Mouse (Mus musculus) CD4-positive, CD25-positive, alpha-beta regulatory T cell, adult 2 months (primary cell): Measurements from ENCODE around the gene Zcchc14.
"Not testable (repeated sequence)": the region's sequence is repeated elsewhere in the genome, so short reads cannot be mapped to it uniquely, and the experiment has no call there.

Experiments used
- DNase-seq: peaks from one replicate; pipeline ENCODE4 v3.0.0-alpha.2; 2012; ENCODE audit warnings: low read depth, low spot score

The Zcchc14 gene

DNA sequence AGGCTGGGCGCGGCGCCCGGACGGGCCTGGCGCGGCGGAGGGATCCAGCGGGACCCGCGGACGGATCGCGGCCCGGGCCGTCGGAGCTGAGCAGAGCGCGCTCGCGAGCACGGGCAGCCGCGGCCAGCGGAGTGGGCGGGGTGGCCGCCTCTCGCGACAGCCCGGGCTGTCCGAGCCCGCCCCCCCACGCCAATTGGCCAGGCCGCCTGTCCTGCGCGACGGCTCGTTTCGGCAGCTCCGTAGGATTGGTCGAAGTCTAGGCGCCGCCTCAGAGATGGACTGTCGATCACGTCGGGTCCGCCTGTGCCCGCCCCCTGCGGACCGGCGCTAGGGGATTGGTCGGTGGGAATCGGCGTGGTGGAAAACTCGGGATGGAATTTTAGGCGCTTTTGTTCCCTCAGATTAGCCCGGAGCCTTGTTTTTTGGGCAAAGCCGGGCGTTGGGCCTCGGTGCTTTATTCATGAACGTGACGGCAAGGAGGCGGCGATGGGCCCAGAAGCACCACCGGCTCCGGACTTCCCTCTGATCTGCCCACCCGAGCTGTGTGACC lies at the start of gene Zcchc14:
Gene Zcchc14 (minus strand): TSS at position 128 of the 550 bp plus-strand sequence.
- DNase-seq = peak; percentile 18

DNA sequence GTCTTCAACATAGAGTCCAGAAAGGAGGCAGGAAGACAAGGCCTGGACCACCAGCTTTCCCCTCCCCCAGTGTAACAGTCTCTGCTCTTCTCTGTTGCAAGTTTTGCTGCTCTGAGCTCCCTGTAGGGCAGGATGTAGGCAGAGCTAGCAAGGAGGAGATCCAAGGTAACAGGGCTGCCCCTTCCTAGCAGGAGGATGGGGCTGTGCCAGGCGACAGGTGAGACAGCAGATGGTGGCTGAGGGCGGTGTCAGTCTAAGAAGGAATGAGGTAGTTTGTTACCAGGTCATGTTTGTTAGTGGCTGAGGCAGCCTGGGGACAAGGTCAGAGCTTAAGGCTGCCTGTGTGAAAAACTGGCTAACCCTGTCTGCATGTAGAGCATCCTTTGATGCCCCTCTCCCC lies 47.2 kb upstream of the Zcchc14 start:
- DNase-seq = no peak

DNA sequence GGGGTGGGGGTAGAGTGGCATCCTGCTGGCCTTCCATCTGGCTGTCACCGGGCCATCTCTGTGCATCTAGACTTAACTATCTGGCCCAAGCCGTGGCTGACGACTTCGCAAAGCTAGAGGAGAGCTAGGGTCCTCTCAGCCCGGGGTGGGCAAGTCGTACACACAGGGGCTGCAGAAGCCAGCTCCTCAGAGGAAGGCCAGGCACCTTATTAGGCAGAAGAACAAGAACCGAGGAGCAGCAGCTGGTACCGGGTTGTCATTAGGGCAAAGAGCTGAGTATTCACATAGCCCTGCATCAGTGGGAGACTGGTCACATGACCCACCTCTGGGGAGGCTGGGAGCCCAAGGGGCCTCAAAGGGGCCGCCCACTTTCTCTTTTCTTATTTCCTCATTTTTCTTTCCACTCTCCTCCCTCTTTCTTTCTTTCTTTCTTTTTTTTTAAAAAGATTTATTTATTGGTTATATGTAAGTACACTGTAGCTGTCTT lies 46.0 kb upstream of the Zcchc14 start:
- DNase-seq = no peak

DNA sequence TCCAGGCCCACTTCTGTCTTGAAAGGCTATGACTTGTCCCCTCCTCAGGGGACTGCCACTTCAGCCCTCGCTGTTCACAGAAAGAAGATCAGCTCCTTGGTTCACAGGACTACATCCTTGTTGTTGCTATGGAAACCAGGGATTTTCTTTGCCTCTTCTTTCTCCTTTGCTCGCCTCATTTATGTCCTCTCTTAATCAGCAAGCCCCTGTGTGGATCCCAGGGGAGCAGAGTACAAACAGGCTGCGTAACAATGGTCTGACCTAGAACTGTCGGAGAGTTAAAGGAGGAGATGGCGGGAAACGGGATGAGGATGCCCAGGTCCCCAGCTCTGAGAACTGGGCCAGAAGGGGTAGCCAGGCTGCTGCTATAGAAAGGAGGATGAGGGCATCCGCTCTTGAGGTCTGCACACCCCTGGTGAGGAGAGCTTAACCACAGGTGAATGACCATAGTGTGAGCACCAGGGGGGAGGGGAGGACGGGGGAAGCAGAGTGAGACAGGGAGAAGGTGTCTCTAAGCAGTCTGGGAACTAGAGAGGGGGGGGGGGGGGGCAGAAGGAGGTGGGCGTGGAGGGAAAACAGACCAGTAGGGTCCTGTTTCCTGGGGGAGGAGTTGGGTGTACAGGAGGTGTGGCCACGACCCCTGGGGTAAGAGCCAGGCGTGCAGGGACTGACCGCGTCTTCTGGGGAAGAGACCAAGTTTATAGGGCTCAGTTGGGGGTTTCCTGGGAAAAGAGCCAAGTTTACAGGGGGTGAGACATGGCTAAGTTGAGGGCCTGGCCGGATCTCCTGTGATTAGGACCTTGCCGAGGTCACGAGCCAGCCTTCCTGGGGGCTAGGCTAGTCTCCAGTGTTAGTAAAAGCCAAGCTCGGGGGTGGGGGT lies 45.3 kb upstream of the Zcchc14 start:
- no peak for DNase-seq

DNA sequence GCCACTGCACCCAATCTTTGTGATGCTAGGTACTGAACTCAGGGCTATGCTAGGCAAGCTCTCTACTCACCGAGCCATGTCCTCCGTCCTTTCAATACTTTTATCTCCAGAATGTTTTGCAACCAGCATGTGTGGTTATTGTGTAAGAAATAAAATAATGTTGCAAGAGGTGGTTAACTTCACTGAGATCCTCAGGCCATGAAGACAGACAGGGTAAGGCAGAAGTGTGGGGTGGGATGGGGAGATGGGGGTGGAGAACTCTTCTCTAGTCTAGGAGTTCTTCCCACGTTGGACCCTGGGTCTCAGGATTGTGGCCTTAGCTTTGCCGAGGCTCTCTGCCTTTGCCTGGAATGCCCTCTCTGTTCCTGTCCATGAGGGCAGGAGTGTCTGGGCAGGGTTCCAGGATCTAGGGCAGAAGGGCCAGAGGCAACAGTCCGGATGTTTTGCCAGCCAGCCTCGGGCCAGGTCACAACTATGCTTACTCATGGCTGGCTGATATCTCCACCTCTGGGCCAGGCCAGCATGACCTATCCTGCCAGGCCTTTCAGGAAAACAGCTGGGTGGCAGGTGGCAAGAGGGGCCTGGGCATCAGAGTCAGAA lies 43.0 kb upstream of the Zcchc14 start:
- no peak for DNase-seq

DNA sequence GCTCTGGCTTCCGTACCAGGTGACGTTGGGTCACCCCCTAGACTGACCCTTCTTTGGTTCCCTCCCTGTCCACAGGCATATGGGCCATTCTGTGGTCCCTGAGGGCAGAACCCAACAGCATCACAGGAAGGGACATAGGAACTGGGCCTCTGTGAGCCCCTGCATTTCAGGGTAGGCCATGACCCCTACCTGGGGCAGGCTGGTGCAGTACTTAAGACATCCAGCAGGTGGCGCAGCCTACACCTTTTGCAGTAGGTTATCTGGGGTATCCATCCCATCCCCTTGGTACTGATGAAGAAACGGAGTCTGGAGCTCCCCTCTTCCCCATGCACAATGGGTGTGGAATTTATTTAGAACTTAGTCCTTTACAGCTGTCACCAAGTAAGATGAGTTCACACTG lies 41.8 kb upstream of the Zcchc14 start:
- peak; percentile 70 for DNase-seq

DNA sequence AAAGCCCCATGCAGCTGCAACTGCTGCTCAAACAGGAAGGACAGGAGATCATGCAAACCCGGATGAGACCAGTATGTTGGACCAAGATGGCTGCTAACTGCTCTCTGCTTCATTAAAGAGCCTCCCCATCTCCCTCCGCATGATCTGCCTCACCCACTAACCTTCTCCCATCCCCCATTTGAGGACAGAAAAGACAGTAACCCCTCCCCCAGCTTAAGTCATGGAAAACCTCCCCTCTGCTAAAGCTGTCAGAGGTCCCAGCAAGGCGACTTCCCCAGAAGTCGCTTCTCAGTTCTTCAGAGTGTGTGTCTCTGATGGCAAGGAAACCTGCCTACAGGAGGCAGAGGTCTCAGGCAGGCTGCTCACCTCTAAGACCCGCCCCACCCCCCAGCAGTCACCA lies 35.8 kb upstream of the Zcchc14 start:
- DNase-seq = no peak

DNA sequence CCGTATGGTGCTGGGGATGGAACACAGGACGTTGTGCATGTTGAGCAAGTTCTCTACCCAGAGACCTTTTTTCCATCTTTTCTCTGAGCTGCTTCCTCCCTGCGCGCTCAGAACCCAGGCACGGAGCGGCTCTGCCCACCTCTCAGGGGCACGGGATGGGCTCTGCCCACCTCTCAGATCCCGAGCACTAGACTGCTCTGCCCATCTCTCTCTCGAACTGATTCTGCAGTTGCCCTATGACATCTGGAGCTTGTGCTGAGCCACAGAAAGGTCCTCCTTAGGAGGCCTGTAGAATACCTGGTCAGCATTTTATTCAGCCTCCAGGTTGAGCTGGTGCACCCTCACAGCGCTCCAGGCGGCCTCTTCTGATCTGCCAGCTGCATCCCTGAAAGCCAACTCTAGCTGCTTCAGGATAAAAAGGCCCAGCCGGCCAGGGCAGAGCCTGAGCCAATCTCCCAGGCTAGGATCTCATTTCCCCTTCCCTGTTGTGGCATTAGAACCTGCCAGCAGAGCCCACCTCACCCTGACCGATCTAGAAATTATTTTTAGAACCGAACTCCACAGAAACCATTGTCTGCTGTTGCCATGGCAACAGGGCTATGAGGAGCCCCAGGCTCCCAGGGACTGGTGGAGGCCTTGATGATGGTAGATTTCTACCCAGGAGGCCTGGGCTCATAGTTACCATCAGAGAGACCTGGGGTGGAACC lies 34.9 kb upstream of the Zcchc14 start:
- DNase-seq = no peak

DNA sequence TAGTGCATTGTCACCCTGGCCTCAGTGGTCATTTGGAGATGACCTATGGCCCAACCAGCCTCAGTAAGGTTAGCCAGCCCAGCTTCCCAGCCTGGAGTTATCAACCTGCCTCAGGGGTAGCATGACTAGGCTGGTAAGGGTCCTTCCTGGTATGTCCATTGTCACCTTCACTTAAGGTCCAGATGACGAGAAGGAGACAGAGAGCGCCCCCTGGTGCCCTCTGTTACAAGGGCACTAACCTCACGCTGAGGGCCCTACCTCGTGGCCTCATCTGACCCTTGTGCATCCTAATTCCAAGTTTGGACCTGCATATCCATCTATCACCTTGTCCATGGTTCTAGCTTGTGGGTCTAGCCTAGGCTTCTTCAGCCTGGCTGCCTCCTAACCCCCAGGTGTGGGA lies 32.7 kb upstream of the Zcchc14 start:
- peak; percentile 41 for DNase-seq

DNA sequence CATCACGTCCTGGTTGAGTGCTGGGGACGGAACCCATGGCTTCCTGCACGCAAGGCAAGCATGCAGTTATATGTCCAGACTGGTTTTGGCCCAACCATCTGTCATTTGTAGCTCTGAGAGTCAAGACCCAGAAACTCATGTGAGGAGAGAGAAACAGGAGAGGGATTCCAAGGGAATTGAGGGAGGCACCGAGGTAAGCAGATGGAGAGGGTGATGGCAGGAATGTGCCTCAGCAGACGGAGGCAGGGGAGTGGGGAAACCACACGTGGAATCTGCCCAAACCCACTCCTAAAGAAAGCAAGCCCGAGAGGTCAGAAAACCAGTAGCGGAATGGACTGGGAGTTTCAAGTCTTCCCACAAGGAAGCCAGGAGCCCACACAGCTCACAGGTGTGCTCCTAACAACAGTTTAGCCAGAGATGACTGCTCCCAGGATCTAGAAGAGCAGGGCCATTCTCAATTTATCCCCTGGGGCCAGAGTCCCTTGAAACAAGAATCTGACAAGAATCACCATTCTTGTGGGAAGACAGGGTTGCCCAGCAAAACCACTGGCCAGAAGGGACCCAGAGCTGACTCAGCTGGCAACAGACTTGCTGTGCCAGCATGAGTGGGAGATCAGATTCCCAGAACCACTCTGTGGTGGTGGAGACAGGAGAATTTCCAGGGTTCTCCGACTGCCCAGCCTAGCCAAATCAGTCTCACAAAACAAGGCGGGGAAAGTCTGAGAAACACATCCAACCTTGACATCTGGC lies 30.6 kb upstream of the Zcchc14 start:
- DNase-seq = no peak

DNA sequence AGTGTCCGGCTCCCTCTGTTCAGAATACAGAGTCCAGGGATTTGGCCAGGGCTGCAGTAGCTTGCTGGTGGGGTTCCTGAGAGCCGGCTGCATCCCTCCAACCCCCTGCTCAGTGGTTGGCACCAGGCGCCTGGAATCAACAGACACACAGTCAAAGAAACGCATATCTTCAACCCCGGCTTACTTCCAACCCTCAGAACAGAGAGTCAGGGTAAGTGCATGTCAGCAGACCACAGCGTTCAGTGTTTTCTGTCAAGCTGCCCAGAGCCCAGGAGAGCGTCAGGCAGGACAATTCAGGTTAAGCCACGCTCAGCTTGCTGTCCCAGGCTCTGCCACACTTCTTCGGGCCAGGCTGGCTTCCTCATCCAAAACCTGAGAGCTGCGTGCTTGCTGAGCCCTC lies 28.8 kb upstream of the Zcchc14 start:
- no peak for DNase-seq

DNA sequence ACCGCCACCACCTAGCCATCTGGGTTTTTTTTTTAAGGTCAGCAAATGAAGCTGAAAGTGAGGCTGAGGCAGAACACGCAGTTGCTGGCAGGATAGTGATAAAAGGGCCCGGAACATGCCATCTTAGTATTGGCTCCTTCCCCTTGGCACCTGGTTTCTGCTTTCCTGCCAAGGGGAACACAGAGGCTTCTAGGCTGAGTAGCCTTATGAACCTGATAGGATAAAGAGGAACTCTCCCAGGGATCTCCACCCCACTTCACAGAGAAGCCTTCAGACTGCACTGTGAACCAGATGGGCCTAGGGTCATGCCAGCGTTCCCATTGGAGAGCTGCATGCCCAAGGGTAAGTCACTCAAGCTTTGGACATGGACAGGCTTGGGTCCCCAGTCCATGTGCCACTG lies 28.2 kb upstream of the Zcchc14 start:
- DNase-seq = no peak

DNA sequence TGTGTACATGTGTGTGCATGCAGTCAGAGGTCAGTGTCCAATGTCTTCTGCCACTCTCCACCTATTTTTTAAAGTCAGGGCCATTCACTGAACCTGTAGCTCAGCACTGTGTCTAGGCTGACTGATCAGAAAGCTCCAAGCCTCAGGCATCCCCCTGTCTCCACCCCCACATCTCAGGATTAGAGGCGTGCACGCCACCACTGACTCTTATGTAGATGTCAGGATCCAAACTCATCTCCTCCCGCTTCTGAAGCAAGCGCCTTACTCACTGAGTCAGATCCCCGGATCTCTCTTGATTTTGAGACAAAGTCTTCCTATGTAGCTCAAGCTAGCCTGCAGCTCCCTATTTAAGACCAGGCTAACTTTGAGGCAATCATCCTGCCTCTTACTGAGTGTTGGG lies 26.0 kb upstream of the Zcchc14 start:
- no peak for DNase-seq

DNA sequence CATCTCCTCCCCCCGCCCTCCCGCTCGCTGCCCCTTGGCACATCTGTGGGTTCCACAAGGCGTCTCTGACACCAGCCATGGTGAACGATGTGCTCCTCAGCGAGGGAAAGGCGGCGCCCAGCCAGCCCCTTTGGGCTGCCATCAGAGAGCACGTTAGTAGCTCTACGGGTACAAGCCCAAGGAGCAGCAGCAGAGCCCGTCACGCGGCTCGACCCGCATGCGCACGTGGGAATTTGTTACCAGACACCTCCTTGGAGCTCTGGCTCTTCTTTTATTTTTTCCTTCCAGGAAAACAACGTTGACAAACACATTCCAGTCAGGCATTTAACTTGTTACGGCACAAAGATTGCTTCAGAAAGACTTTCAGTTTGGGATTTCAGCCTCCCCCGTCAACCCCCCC lies 23.0 kb upstream of the Zcchc14 start:
- DNase-seq = no peak

DNA sequence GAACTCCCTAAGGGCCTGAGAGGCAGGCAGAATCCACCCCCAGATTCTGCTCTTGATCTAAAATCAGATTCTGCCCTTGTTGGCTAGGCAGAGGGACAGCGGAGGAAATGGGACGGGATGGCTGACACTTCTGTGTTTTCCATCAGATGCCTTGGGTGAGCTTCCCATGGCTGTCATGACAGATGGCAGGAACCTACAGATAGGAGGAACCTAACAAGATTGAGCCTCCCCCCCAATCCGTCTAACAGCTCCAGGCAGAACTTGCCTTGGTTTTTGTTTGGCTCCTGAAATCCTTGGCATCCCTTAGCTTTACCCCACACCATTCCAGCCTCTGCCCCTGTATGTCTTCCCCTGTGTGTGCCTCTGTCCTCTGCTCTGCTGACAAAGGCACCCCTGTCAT lies 22.5 kb upstream of the Zcchc14 start:
- DNase-seq = no peak

DNA sequence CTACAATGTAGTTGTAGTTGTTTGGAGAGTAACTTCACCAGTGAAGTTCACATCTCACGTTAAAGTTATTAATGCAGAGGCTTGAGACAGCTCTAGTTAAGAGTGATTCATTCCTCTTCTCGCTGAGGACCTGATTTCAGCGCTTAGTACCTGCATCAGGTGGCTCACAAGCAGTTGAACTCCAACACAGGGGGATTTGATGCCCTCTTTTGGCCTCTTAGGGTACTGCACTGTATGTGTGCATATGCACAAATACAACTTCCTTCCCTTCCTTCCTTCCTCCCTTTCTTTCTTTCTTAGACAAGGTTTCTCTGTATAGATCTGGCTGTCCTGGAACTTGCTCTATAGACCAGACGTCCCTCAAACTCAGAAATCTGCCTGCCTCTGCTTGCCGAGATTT lies 21.8 kb upstream of the Zcchc14 start:
- no peak for DNase-seq

DNA sequence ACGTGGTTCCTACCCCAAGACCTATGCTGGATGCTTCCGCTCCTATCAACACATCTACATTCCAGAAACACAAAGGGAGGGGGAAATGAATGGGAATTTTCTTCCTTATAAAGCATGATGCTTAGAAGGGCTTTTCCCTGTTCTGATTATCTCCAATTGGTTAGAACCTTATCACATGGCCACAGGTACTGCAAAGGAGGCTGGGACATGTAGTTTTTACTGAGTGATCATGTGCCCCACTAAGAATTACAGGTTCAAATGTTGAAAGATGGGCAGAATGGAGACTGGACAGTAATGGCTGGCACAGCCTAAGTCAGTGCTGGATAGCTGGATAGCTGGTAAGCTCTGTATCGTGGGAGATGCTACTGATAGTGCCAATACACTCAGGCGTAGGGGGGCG lies 21.2 kb upstream of the Zcchc14 start:
- no peak for DNase-seq

DNA sequence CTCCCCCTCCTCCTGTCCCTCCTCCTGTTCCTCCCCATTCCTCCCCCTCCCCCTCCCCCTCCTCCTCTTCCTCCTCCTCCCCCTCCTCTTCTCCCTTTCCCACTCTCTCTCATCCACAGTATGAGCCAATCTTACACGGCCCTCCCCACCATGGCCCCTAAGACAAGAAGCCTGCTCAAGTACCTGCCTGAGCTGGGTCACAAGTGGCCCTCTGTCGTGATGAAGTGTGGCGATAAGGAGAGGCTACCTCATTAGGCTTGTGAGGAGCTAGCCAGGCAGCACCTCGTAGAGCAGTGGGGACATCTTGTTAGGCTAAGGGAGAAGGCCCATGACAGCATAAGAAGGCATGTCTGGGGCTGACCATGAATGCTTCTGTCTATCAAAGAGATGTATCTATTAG lies 20.5 kb upstream of the Zcchc14 start:
- DNase-seq = no peak

DNA sequence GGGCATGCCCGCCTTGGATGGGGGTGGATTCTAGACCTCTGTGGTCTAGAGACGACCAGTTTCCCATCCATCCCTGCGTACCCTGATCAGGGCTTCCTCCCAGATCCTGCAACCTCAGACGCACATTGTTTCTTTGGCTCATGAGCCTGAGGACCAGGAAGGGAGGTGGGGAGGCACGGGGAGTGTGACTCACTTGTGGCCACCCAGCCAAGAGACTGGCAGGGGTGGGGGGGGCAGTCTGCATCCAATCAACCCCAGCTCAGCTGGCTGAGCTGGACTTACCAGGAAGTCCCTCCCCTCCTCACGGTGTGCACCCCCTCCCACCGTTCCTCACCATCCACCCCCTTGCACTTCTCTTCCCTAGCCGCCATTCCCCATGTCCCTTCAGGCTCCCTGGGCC lies 16.5 kb upstream of the Zcchc14 start:
- DNase-seq = no peak

DNA sequence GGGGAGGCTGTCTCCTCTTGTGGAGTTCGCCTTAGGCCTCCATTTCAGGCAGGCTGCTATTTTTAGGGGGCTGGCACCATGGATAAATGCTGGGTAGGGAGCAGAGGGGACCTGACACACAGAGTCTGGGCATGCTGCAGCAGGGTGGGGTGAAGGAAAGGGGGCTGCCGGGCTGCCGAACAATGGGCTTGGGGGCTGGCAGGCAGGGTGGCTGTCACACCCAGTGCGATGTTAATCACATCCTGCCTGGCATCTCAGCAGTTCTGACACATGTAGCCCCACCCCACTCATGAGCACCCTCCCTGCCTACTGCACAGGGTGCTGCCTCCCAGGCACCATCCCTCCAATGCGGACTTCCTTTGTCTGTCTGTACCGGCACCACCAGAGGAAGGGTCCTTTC lies 15.9 kb upstream of the Zcchc14 start:
- no peak for DNase-seq

DNA sequence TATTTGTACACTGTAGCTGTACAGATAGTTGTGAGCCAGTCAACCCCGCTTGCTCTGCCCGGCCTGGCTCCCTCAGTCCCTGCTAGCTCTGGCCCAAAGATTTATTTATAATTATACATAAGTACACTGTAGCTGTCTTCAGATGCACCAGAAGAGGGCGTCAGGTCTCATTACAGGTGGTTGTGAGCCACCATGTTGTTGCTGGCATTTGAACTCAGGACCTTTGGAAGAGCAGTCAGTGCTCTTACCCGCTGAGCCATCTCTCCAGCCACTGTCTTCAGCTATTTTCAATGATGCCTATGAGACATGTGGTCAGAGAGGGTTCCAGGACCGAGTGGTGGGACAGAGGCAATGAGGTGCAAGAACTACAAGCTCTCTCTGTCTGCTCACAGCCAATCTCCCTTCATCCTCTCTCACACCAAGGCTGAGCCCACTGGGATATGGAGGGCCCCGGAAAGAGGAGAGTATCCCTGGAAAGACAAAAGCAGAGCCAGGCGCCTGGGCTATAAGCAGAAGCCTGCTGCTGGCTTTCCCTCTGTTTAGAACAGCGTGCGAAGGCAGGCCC lies 15.3 kb upstream of the Zcchc14 start:
- DNase-seq = not testable (repeated sequence)
